Mouse (Mus musculus) C2C12 (cell line): ENCODE results near the gene Rcor3. TPM values are rescaled to one million over a fixed set of nuclear protein-coding genes. Genes with fewer than 3 reads are reported as not detected.
A peak's percentile ranks its signal among the peaks of the same experiment; 100 is the strongest.

Source experiments
- H3K27me3 ChIP-seq: one replicate; pipeline ENCODE4 v1.6.1; 2011; ENCODE audit not compliant: control insufficient read depth, insufficient read depth, insufficient read length
- H3K36me3 ChIP-seq: one replicate; pipeline ENCODE4 v1.6.1; 2011; ENCODE audit not compliant: control insufficient read depth, insufficient read depth
- H3K4me3 ChIP-seq: one replicate; pipeline ENCODE4 v1.5.1; 2011; ENCODE audit warnings: mild to moderate bottlenecking, control low read depth; ENCODE audit not compliant: poor library complexity, insufficient read depth, severe bottlenecking
- H3K79me2 ChIP-seq: one replicate; pipeline ENCODE4 v1.6.1; 2011; ENCODE audit not compliant: control insufficient read depth, insufficient read depth
- H3K79me3 ChIP-seq: one replicate; pipeline ENCODE4 v1.6.1; 2011; ENCODE audit warnings: low read depth, control low read depth
- H3ac ChIP-seq: one replicate; pipeline ENCODE3; 2011; ENCODE audit warnings: low read depth; ENCODE audit not compliant: control insufficient read depth, insufficient read length
- CEBPB ChIP-seq: IDR thresholded peaks from one replicate; pipeline ENCODE4 v1.6.1; 2011; ENCODE audit warnings: low read depth, mild to moderate bottlenecking, control low read depth, moderate library complexity
- CTCF ChIP-seq: IDR thresholded peaks from one replicate; pipeline ENCODE4 v1.5.1; 2011; ENCODE audit not compliant: control insufficient read depth, insufficient read depth, insufficient read length
- FOSL1 ChIP-seq: IDR thresholded peaks from one replicate; pipeline ENCODE4 v1.8.0; 2011; ENCODE audit warnings: mild to moderate bottlenecking, low read length; ENCODE audit not compliant: poor library complexity, insufficient read depth, severe bottlenecking
- MAX ChIP-seq: IDR thresholded peaks from one replicate; pipeline ENCODE4 v1.6.1; 2011; ENCODE audit warnings: mild to moderate bottlenecking, control low read depth
- MYOD1 ChIP-seq: IDR thresholded peaks from one replicate; pipeline ENCODE4 v1.6.1; 2011; ENCODE audit warnings: low read depth; ENCODE audit not compliant: control insufficient read depth, insufficient read length
- MYOG ChIP-seq: IDR thresholded peaks from one replicate; pipeline ENCODE4 v1.6.1; 2011; ENCODE audit not compliant: control insufficient read depth, insufficient read length; ENCODE audit errors: extremely low read depth
- USF1 ChIP-seq: IDR thresholded peaks from one replicate; pipeline ENCODE4 v1.6.1; 2011; ENCODE audit warnings: low read depth, mild to moderate bottlenecking, control low read depth, moderate library complexity
- polyA plus RNA-seq: library from polyadenylated mRNA; unstranded; fragments of >200 nt; fragmentation: generic; extraction: Trizol; gene quantifications from one replicate; pipeline ENCODE4 v1.2.1, GENCODE M21; 2012; ENCODE audit warnings: missing spikeins

Rcor3 gene
- polyA plus RNA-seq, 1 experiment, result 8.6 TPM

DNA sequence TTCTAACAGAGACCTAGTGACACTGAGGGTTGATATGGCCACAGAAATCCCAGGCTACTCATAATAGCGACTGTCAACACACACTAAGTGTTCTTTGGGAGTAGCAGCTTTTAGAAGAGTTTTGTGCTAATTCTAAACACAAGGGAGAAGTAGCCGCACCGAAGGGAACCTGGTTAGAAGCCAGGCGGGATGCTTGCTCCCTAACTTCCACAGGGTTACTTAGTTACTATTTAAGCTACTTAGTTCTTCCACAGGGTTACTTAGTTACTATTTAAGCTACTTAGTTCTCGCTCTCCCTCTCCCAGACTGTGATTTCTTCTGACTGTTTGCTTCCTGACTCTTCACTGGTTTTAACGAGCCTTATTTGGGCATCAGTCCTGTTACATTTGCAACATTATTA, 34.7 kb downstream of the Rcor3 start:
- H3K79me3 ChIP-seq, result no peaks in the 10 kb centered on the region
- H3K4me3 ChIP-seq, result no peak overlapping the region
- H3K27me3 ChIP-seq, result no peaks in the 10 kb centered on the region
- H3K79me2 ChIP-seq, result no peaks in the 10 kb centered on the region
- H3K36me3 ChIP-seq, result peaks cover 71% of the 10 kb centered on the region
- TF ChIP-seq MYOD1 (no peak), MAX (no peak), FOSL1 (no peak), CEBPB (no peak), USF1 (no peak), MYOG (no peak), CTCF (no peak)
- H3ac ChIP-seq, result no peak overlapping the region

- Histone ChIP-seq H3ac (no peak overlapping the region), H3K27me3 (no peaks in the 10 kb centered on the region), H3K79me3 (no peaks in the 10 kb centered on the region), H3K4me3 (no peak overlapping the region), H3K36me3 (peaks cover 59% of the 10 kb centered on the region), H3K79me2 (no peaks in the 10 kb centered on the region)
- TF ChIP-seq USF1 (no peak), FOSL1 (no peak), MYOG (no peak), MYOD1 (no peak), MAX (no peak), CEBPB (no peak), CTCF (no peak)
Measured at GRCm38 (mm10) chr1:192101359-192101758, 36.5 kb downstream of the Rcor3 start.

DNA sequence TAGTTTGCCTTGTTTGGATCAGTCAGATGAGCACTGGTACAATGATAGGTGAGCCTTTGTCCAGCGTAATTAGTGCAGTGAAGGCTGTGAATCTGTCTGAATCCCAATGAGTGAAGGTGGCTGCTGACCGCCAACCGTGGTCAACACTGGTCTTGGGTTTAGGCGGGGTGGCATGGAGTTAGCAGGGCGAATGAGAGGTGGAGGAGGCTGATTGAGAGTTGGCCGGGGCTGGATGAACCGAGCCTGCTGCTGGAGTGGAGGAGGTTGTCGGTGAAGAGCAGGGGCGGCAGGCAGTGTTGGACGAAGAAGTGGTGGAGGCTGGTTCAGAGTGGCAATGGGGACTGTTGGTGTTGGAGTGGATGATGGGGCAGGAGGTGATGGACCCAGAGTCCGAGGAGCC, 37.1 kb downstream of the Rcor3 start:
- no peaks in the 10 kb centered on the region for H3K27me3 ChIP-seq
- H3K36me3 ChIP-seq, result peaks cover 55% of the 10 kb centered on the region
- TF ChIP-seq MAX (no peak), FOSL1 (no peak), USF1 (no peak), CEBPB (no peak), MYOG (no peak), MYOD1 (no peak), CTCF (no peak)
- H3ac ChIP-seq, result no peak overlapping the region
- H3K4me3 ChIP-seq, result no peak overlapping the region
- no peaks in the 10 kb centered on the region for H3K79me2 ChIP-seq
- H3K79me3 ChIP-seq, result no peaks in the 10 kb centered on the region

GRCm38 (mm10) chr1:192095626-192096025, 42.2 kb downstream of the Rcor3 start:
- peaks cover 23% of the 10 kb centered on the region for H3K36me3 ChIP-seq
- no peak overlapping the region for H3ac ChIP-seq
- no peak overlapping the region for H3K4me3 ChIP-seq
- no peaks in the 10 kb centered on the region for H3K27me3 ChIP-seq
- no peaks in the 10 kb centered on the region for H3K79me2 ChIP-seq
- TF ChIP-seq CTCF (no peak), MYOG (no peak), USF1 (no peak), FOSL1 (no peak), MYOD1 (no peak), MAX (no peak), CEBPB (no peak)
- H3K79me3 ChIP-seq, result no peaks in the 10 kb centered on the region

- Histone ChIP-seq H3K36me3 (peaks cover 14% of the 10 kb centered on the region), H3K79me2 (no peaks in the 10 kb centered on the region), H3K27me3 (no peaks in the 10 kb centered on the region), H3K4me3 (no peak overlapping the region), H3K79me3 (peaks cover 2% of the 10 kb centered on the region), H3ac (no peak overlapping the region)
- TF ChIP-seq CTCF, result peak; percentile 8
- TF ChIP-seq MYOG, result no peak
Measured at GRCm38 (mm10) chr1:192094451-192095170, 43.3 kb downstream of the Rcor3 start.

DNA sequence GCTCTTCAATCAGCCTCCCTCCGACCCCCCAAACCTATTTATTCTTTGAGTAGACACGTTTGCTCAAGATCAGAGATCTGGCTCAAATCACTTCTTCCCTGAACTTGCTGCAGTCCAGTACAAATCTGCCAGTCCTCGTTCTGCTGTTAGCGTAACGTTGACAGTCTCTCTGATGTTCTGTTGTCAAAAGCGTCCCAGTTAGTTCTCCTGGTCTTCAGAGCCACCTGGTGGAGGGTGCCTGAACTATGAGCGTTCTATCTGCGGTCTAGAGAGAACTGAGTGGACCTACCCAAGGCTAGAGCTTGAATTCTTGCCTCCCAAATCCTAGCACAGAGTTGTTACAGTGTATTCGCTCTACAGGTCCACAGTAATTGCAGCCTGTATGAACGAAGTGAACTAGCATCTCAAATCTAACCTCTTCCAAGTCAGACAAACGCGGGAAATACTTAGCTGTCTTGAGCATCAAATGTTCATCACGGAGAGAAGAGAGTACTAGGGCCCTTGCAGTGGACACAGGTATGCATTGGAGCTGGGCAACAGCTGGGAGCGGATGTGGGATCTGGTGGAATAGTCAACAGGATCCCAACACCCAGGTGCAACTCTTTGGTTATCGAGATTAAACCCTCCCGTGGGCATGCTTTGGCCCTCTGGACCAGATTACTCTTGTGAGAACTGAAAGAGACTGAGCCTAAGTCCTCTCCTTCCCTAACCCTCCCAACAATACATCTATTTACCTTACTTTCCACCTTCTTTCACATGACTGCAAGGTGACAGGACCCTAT, 44.8 kb downstream of the Rcor3 start:
- Histone ChIP-seq H3K36me3 (peaks cover 3% of the 10 kb centered on the region), H3K27me3 (no peaks in the 10 kb centered on the region), H3K4me3 (peak overlapping the region; percentile 69), H3K79me2 (peaks cover 4% of the 10 kb centered on the region), H3ac (no peak overlapping the region), H3K79me3 (peaks cover 2% of the 10 kb centered on the region)
- TF ChIP-seq CTCF (peak; percentile 63), MYOD1 (no peak)
